Mouse (Mus musculus) forebrain, embryonic 11.5 days (tissue): ENCODE data around the gene Sh3bgrl. TPM values are rescaled to one million over a fixed set of nuclear protein-coding genes. Genes with fewer than 3 reads are reported as not detected.

ENCODE experiments used
- ATAC-seq: fragments of 200-750 bp; cut with Nextera tagmentation; replicated peaks from 2 replicates; pipeline ENCODE4 v1.8.0; 2017; ENCODE audit warnings: moderate TSS enrichment; ENCODE audit not compliant: low FRiP score
- DNase-seq: peaks from one replicate; pipeline ENCODE4 v3.0.0-alpha.2; 2017; ENCODE audit warnings: low spot score
- H3K27ac ChIP-seq: fragments of 300-500 bp; sonication (generic); 2 replicates; pipeline ENCODE4 v1.5.1; 2014; ENCODE audit warnings: low read depth, low read length
- H3K27me3 ChIP-seq: fragments of 300-500 bp; sonication (generic); 2 replicates; pipeline ENCODE4 v1.6.1; 2014; ENCODE audit warnings: mild to moderate bottlenecking, low read length, mixed read lengths; ENCODE audit not compliant: control insufficient read depth, insufficient read depth
- H3K36me3 ChIP-seq: fragments of 300-500 bp; sonication (generic); 2 replicates; pipeline ENCODE4 v1.6.1; 2014; ENCODE audit warnings: mild to moderate bottlenecking, low read length, moderate library complexity, mixed read lengths; ENCODE audit not compliant: control insufficient read depth, insufficient read depth
- H3K4me1 ChIP-seq: fragments of 300-500 bp; sonication (generic); replicated peaks from 2 replicates; pipeline ENCODE4 v1.6.1; 2014; ENCODE audit warnings: low read length, mixed read lengths; ENCODE audit not compliant: control insufficient read depth, insufficient read depth
- H3K4me2 ChIP-seq: fragments of 300-500 bp; sonication (generic); 2 replicates; pipeline ENCODE4 v1.6.1; 2014; ENCODE audit warnings: low read depth, mild to moderate bottlenecking, low read length, moderate library complexity, mixed read lengths; ENCODE audit not compliant: severe bottlenecking
- H3K4me3 ChIP-seq: fragments of 300-500 bp; sonication (generic); 2 replicates; pipeline ENCODE4 v1.5.1; 2014; ENCODE audit warnings: low read depth, low read length
- H3K9ac ChIP-seq: fragments of 300-500 bp; sonication (generic); 2 replicates; pipeline ENCODE4 v1.6.1; 2014; ENCODE audit warnings: low read length
- H3K9me3 ChIP-seq: fragments of 300-500 bp; sonication (generic); 2 replicates; pipeline ENCODE4 v1.6.1; 2016; ENCODE audit warnings: low read length, mixed read lengths; ENCODE audit not compliant: control insufficient read depth
- WGBS: fragments of 180-500 bp; shearing (Covaris S2); extraction: QIAGEN DNeasy Blood & Tissue Kit; methylation state at CpG from one replicate; pipeline ENCODE4 v1.1.7; 2014; 5-methylcytosine and 5-hydroxymethylcytosine counted together
- polyA plus RNA-seq: library from polyadenylated mRNA; unstranded; fragments of >200 nt; fragmentation: Nextera tagmentation; extraction: Ambion mirVana; gene quantifications from 2 replicates; pipeline ENCODE4 v1.2.1, GENCODE M21; 2014

Gene Sh3bgrl
- polyA plus RNA-seq, 1 experiment from 2014 or later, result 244 TPM

DNA sequence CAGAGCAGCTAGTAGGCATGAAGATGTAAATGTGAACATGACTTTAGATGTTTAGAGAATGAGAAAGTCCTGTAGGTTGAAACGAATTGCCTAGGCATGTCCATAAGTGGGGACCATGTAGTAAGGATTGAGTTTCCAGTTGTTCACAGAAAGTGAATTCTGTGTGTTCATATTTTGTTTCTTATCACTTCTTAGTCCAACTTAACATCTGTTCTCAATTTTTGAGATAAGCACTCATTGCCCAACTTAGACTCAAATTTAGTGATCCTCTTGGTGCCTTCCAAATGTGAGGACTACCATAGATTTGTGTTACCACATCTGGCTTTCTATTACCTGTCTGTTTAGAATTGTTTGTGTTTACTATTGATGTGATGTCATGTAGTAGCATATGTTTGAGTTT, 3.3 kb downstream of the Sh3bgrl start:
- no peak for ATAC-seq

DNA sequence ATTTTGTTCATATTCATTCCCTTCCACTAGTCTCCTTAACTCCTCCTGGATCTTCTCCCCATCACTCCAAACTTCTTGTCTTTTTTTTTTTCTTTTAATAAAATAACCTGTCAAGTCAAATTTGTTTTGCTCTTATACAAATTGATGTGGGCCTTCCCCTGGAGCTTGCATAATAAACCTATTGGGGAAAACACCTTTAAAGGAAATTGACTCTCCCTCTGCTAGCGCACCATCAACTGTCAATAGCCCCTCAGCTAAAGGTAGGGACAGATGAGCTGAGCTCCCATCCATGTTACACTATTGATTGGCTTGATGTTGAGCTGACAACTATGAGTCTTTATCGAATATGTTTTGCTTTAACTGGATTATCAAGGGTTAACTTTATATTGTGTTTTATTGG, 5.3 kb downstream of the Sh3bgrl start:
- Histone ChIP-seq H3K27me3 (no peaks in the 10 kb centered on the region), H3K36me3 (no peaks in the 10 kb centered on the region), H3K4me3 (no peak overlapping the region), H3K4me1 (no peaks in the 10 kb centered on the region), H3K9ac (no peak overlapping the region), H3K9me3 (no peaks in the 10 kb centered on the region), H3K4me2 (no peak overlapping the region), H3K27ac (no peak overlapping the region)
- WGBS, result 80% methylated on average over 2 of the region's 2 CpGs
- no peak for ATAC-seq
- DNase-seq, result no peak

More for the DNA sequence above, 3.3 kb downstream of the Sh3bgrl start:
- H3K4me2 ChIP-seq, result no peak overlapping the region
- H3K4me1 ChIP-seq, result no peaks in the 10 kb centered on the region
- no peaks in the 10 kb centered on the region for H3K36me3 ChIP-seq
- H3K27ac ChIP-seq, result no peak overlapping the region
- no peaks in the 10 kb centered on the region for H3K9me3 ChIP-seq
- DNase-seq, result no peak
- no peak overlapping the region for H3K9ac ChIP-seq
- H3K4me3 ChIP-seq, result no peak overlapping the region
- WGBS, result 86% methylated on average over 1 of the region's 1 CpGs
- H3K27me3 ChIP-seq, result no peaks in the 10 kb centered on the region

DNA sequence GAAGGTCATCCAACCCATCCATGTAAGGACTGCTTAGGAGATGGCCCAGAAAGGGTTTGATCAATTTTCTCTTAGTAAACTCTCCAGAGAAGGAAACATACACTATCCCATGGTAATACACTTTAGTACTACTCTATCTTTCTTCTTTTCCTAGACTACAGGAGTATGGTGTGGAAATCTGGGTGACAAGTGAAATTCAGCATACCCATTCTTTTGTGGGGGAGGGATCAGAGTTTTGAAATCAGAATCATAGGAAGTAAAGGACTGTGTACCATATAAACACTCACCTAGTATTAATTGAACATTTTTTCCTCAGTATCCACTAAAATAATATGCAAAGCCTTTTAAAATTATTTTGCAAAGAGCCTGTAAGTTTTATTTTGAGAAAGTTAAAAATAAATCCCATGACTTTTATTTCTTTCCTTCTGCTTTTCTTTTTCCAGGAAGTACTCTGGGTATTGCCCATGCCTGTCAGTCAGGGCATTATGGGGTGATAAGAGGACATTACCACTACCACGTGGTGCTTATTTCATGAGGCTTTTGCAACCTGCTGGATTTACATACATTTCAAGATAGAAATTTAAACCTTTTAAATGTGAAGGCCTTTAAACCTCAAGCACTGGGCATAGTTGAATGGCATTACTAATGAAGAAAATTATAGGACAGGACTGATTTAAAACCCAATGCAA, 13.1 kb downstream of the Sh3bgrl start:
- H3K27me3 ChIP-seq, result no peaks in the 10 kb centered on the region
- H3K9me3 ChIP-seq, result no peaks in the 10 kb centered on the region
- H3K27ac ChIP-seq, result no peak overlapping the region
- H3K9ac ChIP-seq, result no peak overlapping the region
- H3K4me1 ChIP-seq, result no peaks in the 10 kb centered on the region
- no peaks in the 10 kb centered on the region for H3K36me3 ChIP-seq
- 37% methylated on average over 1 of the region's 1 CpGs for WGBS
- ATAC-seq (no peak), DNase-seq (no peak)
- H3K4me3 ChIP-seq, result no peak overlapping the region
- H3K4me2 ChIP-seq, result no peak overlapping the region

DNA sequence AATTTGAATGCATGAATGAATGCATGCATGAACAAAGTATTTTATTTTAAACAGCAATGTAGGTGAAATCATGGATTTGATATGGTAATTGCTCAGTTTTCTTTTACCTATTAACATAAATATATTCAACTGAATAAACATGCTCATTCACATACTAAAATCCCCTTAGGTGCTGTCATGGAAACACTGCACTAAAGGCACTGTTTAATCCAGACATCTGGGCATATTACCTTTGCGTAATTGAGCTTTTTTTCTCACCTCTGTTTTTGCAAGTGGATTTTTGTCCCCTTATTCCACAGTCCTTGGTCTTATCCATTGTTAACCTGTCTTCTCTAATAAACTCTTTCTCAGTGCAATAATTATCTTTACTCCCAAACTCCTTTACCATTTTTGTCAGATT, 17.7 kb downstream of the Sh3bgrl start:
- H3K4me1 ChIP-seq, result no peaks in the 10 kb centered on the region
- H3K36me3 ChIP-seq, result no peaks in the 10 kb centered on the region
- no peak overlapping the region for H3K4me3 ChIP-seq
- 63% methylated on average over 1 of the region's 1 CpGs for WGBS
- H3K27me3 ChIP-seq, result no peaks in the 10 kb centered on the region
- H3K27ac ChIP-seq, result no peak overlapping the region
- H3K9me3 ChIP-seq, result no peaks in the 10 kb centered on the region
- ATAC-seq (no peak), DNase-seq (no peak)
- no peak overlapping the region for H3K4me2 ChIP-seq
- H3K9ac ChIP-seq, result no peak overlapping the region

DNA sequence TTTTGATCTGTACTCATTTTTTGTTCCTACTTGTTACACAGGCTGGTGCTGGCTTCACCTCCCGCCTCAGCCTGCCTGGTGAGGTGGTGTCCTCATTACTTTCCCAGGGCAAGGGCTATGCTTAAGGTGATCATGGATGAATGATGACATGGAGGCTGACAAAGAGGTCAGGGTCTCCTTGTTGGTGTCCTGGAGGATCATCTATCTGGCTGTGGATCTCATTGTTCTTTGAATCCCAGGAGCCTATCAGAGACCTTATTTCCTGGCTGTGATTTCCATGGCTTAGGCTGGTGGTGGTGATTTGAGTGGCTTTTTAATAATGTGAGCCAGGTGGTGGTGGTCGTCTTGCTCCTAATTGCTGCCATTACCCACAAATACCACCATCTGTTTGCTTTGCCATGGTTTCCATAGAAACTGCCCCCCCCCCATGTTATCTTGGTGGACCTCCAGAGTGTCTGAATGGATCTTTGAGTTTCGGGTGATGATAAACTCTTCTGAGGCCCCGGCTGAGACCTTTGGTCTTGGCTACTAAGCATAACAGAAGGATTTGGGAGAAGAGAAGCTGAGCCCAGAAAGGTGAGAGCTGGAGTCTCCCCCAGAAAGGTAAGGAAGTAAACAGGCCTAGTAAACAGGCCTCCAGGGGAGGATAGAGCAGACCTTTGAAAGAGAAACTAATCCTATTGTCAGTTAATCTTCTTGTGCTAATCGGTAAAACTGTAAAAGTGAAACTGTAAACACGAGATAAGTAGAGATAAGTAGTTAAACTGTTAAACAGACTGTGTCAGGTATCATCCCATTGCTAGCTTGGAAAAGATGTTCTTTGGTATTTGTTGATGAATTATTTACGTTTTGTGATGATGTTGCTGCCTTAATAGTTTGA, 18.5 kb downstream of the Sh3bgrl start:
- peak; percentile 73 for ATAC-seq
- H3K27ac ChIP-seq, result no peak overlapping the region
- no peak overlapping the region for H3K9ac ChIP-seq
- H3K36me3 ChIP-seq, result no peaks in the 10 kb centered on the region
- no peak overlapping the region for H3K4me2 ChIP-seq
- H3K27me3 ChIP-seq, result no peaks in the 10 kb centered on the region
- H3K4me3 ChIP-seq, result no peak overlapping the region
- H3K4me1 ChIP-seq, result no peaks in the 10 kb centered on the region
- 25% methylated on average over 7 of the region's 7 CpGs for WGBS
- DNase-seq, result no peak
- no peaks in the 10 kb centered on the region for H3K9me3 ChIP-seq

DNA sequence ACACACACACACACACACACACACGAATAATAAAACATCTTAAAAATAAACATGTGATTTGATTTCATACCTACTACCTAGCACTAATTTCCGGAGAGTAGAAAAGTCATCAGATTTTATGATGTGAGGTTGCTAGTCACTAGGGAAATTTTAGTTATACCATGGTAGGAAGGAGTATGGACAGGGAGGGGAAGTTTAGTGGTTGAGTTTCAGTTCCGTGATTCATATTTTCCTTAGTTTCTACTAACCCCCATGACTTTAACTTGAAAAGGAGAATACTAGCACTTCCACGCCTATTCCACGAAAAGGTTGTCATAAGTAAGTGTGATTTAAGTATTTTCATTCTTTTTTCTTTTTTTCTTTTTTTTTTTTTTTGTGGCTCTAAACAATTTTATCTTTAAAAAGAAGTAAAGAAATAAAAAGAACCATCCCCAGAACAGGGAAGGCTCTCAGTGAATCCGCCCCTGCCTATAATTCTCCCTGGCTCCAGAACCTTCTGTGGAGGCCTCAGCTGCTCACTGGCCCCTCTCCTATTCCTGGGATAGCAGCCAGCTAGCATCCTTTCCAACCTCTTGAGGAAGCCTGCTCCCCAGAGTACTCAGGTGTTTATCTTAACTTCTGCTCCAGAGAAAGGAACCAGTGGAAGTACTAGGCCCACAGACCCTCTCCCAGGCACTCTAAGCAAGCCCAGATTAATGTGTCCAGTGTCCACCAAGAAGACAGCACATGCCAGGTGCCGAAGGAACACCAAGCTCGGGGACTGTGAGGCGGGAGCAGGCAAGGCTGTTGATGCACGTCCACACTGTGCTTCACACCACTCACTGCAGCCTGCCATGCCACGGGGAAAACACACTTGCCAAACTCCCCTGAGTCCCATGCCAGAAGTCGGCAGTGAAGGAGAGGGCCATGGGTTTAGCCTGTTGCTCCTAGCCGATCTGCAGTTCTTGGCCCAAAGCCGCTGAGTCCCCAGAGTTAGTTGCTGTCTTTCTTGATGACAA, 25.0 kb downstream of the Sh3bgrl start:
- no peak for ATAC-seq
- Histone ChIP-seq H3K9me3 (no peaks in the 10 kb centered on the region), H3K36me3 (no peaks in the 10 kb centered on the region), H3K9ac (no peak overlapping the region), H3K4me1 (no peaks in the 10 kb centered on the region), H3K27me3 (no peaks in the 10 kb centered on the region), H3K27ac (no peak overlapping the region), H3K4me2 (no peak overlapping the region), H3K4me3 (no peak overlapping the region)
- 86% methylated on average over 14 of the region's 14 CpGs for WGBS
- DNase-seq, result no peak

DNA sequence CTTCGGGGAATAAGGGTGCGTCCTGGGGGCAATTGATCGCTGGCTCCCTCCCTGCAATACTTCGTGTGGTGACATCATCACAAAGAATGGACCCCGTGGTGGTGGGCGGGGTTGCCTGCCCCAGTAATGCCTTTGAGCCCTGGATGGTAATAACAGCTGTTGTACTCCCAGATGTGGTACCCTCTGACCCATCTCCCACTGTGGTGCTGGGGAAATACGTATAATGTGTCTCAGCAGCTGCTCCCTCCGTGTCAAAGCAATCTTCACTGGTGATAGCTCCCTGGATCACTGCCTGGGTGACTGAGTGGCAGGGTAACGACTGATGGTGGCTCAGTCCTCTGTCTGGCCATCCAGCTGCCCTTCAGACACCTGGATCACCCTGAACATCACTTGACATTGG, 26.0 kb downstream of the Sh3bgrl start:
- Histone ChIP-seq H3K36me3 (no peaks in the 10 kb centered on the region), H3K27ac (no peak overlapping the region), H3K27me3 (no peaks in the 10 kb centered on the region), H3K4me3 (no peak overlapping the region), H3K9me3 (no peaks in the 10 kb centered on the region), H3K4me1 (no peaks in the 10 kb centered on the region), H3K9ac (no peak overlapping the region), H3K4me2 (no peak overlapping the region)
- DNase-seq, result no peak
- 45% methylated on average over 9 of the region's 9 CpGs for WGBS
- ATAC-seq, result no peak

DNA sequence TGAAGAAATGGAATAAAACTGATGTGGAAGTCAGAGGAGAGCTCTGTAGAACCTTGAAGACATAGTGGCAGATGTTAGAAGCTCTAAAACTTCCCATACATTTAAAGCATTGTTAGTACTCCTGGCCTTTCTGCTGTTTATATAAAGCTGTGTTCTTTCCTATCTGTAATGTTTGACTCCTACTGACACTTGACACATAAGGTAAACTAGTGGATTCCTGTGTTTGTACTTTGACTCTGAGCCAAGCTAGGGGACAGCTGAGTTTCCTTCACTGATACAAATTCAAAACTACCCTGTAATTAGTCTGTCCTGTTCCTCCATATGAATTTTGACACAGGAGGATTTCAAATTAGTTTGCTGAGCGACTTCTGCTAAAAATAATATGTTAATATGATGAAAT, 27.5 kb downstream of the Sh3bgrl start:
- WGBS, result 66% methylated on average over 1 of the region's 1 CpGs
- Histone ChIP-seq H3K4me2 (no peak overlapping the region), H3K27me3 (no peaks in the 10 kb centered on the region), H3K4me1 (no peaks in the 10 kb centered on the region), H3K4me3 (no peak overlapping the region), H3K36me3 (no peaks in the 10 kb centered on the region), H3K9ac (no peak overlapping the region), H3K9me3 (no peaks in the 10 kb centered on the region), H3K27ac (no peak overlapping the region)
- DNase-seq (no peak), ATAC-seq (no peak)
